Mouse (Mus musculus) bone marrow macrophage, adult 2 months (primary cell): ENCODE data around the gene Nme7.

Source experiments
- CTCF ChIP-seq: IDR thresholded peaks from 2 replicates; pipeline ENCODE4 v1.5.1; 2012; ENCODE audit warnings: low read depth, mild to moderate bottlenecking, low read length, moderate library complexity
- POLR2A ChIP-seq: IDR thresholded peaks from 2 replicates; pipeline ENCODE4 v1.6.1; 2012; ENCODE audit warnings: mild to moderate bottlenecking, low read depth, low read length, borderline replicate concordance

DNA sequence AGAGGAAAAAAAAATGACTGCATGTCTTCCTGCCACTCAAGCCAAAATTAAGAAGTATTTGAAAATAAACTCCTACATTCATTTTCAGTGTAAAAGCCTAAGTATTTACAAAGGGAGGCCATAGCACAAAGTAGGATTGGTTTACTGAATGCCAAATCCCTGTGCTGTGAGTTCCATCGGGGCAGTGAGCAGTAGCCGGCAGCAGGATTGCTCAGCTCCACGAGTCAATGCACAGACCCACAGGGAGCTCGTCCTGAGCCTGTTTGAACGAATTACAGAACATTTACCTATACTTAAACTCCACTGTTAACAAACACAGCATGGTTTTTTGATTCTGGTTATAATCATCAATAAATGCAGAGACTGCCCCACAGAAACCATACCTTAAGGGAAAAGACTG, 128.7 kb downstream of the Nme7 start:
- TF ChIP-seq POLR2A (no peak), CTCF (no peak)
